Mouse (Mus musculus) left cerebral cortex, postnatal 25 days (tissue): ENCODE results near the gene C1qtnf9. TPM values are rescaled to one million over a fixed set of nuclear protein-coding genes. Genes with fewer than 3 reads are reported as not detected.

Source experiments
- DNase-seq, 2 experiments: peaks; one replicate each; pipeline ENCODE4 v3.0.0; 2022; ENCODE audit warnings: low spot score in 2 of 2, mixed read lengths in 1 of 2
- intact Hi-C: fragments of 180-260 bp; cut with DNase I; formaldehyde crosslinking; loops from one replicate; pipeline ENCODE4 v1.15.1; 2025
- total RNA-seq, 2 experiments: library from RNA; stranded (reverse); gene quantifications; 2 replicates each; pipeline ENCODE4 v1.2.3; 2021

C1qtnf9 gene
- total RNA-seq, 2 experiments from 2014 or later = 0.34 to 0.48 TPM

DNA sequence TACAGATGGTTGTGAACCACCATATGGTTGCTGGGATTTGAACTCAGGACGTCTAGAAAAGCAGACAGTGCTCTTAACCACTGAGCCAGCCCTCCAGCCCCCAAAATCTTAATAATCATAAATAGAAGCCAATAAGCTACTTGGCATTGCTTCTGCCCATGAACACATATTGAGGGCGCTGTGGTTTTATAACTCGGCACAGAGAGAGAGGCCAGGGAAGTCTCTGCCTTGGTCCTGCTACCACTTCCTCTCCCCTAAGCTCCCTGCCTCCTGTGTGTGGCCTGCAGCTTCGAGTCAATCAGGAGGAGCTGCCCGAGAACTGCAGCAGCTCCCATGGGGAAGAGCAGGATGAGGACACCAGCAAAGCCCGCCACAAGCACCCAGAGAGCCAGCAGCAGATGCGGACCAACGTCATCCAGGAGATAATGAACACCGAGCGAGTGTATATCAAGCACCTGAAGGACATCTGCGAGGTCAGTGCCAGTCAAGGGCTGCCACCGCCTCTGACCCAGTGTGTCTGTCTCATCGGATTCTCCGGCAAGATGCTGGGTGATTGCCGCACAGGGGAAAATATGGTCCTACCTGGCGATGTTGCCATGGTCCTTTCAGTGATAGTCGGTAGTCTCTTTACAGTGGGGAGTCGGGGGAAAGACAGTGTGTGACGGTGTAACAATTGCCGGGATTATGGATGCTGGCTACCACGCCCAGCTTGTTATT lies 20.6 kb upstream of the C1qtnf9 start:
- DNase-seq = no peak
- intact Hi-C loops = no loop called here

DNA sequence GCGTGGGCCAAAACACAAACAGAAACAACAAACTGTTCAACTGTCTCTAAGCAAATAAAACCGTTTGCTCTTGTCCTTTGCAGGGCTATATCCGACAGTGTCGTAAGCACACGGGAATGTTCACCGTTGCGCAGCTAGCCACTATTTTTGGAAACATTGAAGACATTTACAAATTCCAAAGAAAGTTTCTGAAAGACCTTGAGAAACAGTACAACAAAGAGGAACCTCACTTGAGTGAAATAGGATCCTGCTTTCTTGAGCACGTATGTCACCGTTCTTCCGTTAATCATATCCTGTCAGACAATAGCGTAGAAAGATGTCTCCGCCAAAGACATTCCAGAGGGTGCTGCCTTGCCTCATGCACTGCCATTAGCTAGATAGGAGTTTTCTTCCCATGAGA lies 18.1 kb upstream of the C1qtnf9 start:
- DNase-seq = no peak
- intact Hi-C loops = no loop called here

- intact Hi-C loops = no loop called here
- no peak for DNase-seq
Observed at GRCm38 (mm10) chr14:60751581-60751980, 16.4 kb upstream of the C1qtnf9 start.

DNA sequence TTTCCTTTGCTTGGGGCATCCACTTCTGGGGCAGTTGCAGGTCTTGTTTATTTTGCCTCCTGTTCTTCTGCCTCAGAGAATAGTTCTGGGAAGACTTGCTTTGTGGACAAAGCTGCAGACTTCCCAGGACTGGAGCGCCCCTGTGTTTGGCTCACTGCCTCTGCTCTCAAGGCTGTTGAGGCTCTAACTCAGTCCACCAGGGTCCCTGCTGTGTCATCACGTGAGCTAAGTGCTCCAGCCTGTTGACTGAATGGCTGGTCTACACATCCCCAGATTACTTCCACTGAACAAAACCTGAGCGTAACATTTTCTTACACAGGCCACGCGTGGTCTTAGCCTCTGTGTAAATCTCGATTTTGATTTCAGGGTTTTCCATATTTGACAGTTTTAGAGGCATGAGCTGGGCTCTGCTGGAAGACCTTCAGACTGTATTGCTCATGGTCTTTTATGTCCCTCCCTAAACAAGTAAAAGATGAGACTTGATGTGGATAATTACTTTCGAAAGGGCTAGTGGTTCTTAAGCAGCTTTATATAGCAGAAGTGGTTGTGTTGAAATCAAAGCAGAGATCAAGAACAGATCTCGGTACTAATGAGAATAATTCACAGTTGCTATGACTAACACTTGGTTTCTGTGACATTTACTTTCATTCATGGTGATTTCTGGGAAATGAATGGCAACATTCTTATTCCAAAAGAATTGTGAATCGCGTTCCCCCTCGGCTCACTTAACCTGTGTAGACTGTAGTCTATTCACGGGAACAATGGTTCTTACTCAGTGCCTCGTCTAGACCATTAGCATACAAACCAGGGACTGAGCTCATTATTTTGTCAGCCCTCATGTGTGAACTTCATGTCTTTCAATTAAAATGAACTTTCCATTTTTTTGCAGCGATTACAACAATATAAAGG lies 14.8 kb upstream of the C1qtnf9 start:
- intact Hi-C loops = no loop called here
- no peak for DNase-seq

DNA sequence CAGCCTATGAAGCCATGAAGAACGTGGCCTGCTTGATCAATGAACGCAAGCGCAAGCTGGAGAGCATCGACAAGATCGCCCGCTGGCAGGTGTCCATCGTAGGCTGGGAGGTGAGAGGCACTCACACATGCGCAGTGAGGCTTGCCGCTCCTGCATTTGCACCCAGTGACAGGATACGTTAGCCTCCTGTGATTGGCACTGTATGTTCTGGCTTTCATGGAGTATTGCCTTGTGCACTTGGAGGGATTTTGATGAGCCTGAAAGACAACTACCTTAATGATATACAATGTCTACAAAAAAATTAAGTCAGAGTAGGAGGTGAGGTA lies 14.2 kb upstream of the C1qtnf9 start:
- intact Hi-C loops = no loop called here
- no peak for DNase-seq

DNA sequence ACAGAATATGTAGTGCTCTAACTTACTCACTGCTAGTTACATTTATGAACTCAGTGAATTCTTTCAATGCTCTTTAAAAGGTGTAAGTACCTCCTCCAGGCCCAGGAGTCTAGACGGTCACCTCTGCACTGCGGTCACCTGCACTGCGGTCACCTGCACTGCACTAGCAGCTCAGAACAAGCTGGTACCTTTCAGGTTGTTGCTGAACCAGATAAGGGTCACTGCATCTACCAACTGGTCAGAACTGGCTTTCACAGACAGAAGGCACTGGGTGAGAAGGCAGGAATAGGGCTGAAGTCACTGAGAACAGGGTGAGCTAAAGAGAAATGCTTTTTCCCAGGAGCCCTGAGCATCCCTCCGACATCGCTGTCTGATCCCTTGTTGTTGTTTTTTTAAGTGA lies 13.3 kb upstream of the C1qtnf9 start:
- no peak for DNase-seq
- intact Hi-C loops = no loop called here

- no peak for DNase-seq
- intact Hi-C loops = no loop called here
Observed at GRCm38 (mm10) chr14:60756271-60756670, 11.7 kb upstream of the C1qtnf9 start.

DNA sequence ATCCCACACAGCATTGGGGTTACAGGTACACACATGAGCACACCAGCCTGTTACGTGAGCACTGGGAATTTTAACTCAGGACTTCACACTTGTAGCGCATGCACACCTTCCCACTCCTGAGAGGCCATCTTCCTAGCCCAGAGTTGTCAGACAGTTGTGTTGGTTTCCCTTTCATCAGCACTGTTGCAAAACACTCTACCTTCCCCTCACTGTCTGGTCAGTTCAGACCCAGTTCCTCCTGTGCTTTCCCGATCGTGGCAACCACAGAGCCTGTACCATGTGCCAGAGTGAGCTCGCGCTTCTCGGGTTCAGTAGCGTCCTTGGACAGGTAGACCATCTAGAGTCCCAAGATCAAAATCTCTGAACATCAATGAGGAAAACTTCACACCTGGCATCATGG lies 10.7 kb upstream of the C1qtnf9 start:
- intact Hi-C loops = no loop called here
- peak in 1 of 2 experiments; percentile 39 for DNase-seq

DNA sequence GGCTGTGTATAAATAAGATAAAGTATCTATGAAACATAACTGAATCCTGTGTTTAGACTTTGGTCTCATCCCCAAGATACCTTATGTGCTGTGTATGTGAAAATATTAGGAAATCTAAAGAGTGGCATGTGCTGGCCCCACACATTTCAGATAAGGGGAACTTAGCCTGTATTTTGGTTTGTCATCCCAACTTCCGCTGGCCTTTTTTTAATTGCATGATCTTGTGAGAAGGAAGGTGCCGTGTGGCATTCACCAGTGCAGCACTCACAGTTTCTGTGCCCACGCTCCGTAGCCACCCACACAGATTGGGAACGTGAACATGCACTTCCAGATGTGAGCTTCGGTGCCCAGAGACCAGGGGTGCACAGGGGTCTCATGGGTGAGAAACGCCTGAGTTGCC lies 10.2 kb upstream of the C1qtnf9 start:
- intact Hi-C loops = no loop called here
- no peak for DNase-seq

- DNase-seq = no peak
- intact Hi-C loops = no loop called here
Observed at GRCm38 (mm10) chr14:60759097-60759496, 8.8 kb upstream of the C1qtnf9 start.

DNA sequence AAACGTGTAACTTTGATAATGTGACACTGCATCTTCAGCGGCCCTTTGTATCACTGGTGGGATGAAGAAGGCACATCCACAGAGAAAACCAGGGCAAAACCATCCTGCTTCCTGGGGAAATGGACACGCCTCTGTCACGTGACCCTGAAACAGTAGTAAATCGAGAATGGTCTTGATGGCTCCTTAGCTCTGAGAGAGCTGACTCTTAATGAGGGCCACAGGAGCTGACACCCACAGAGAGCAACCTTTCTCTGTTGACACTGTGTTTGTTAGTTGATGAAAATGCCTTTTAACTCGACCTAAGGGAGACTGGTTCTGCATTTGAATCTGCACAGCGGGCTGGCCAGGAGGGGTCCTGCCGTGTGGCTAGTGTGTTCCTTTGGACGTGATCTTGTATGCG lies 6.1 kb upstream of the C1qtnf9 start:
- DNase-seq = no peak
- intact Hi-C loops = no loop called here

DNA sequence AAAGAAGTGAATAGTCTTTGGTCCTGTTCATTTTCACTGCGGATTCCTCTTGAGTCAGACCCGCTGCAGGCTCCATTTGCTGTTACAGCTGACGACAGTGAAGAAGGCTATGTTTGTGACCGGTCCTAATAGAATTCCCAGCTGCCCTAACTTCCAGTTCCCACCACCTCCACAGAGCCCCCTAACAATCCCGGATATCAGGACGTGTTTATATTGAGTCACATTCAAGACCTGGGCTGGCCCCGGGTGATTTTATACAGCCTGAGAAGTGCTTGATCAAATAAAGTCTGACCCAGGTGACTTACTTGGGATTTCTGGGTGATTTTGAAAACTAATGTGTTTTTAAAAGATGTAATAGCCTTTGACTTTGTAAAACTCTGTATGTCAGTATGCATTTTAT lies 5.2 kb upstream of the C1qtnf9 start:
- no peak for DNase-seq
- intact Hi-C loops = no loop called here

DNA sequence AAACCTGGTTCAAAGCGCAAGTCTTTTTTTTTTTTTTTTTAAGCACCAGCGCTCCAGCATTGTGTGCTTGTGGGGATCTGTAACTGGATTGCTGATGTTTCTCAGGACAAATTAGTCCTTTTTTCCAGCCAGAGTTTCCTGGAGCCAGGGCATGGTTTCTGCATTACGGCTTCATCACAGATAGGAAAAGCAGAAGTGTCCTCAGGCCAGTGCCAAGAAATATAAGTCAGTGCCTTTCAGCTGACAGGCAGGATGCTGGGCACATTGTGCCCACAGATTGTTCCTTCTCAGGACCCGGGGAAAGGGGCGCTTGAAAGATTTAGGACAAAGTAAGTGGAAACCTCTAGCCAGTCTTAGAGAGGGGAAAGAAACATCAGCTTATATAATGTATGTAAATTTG lies 4.2 kb upstream of the C1qtnf9 start:
- no peak for DNase-seq
- intact Hi-C loops = no loop called here

DNA sequence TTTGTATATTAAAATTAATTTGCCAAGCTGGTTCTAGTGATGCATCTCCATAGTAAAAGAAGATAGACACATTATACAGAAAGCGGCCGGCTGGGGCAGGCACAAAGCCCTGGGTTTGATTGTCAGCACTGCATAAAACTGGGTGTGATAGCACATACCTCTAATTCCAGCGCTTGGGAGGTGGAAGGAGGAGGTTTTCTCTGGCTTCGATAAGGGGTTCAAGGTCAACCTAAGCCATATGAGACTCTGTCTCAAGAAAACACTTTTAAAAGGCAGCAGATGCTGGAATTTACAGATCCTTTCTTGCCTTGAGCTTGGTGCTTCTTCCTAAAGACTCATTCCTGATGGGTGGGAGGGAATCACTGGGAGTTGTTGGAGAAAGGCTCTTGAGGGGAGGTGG lies 3.4 kb upstream of the C1qtnf9 start:
- DNase-seq = no peak
- intact Hi-C loops = no loop called here

GRCm38 (mm10) chr14:60765025-60765424 lies 2.9 kb upstream of the C1qtnf9 start:
- intact Hi-C loops = loop anchor here (5.0 kb wide), 1 partner anchor 253 kb away; no protein-coding TSS in a partner anchor
- DNase-seq = no peak

- intact Hi-C loops = loop anchor here (5.0 kb wide), 1 partner anchor 257 kb away; no protein-coding TSS in a partner anchor
Observed at GRCm38 (mm10) chr14:60769340-60769739, 1.4 kb downstream of the C1qtnf9 start.

DNA sequence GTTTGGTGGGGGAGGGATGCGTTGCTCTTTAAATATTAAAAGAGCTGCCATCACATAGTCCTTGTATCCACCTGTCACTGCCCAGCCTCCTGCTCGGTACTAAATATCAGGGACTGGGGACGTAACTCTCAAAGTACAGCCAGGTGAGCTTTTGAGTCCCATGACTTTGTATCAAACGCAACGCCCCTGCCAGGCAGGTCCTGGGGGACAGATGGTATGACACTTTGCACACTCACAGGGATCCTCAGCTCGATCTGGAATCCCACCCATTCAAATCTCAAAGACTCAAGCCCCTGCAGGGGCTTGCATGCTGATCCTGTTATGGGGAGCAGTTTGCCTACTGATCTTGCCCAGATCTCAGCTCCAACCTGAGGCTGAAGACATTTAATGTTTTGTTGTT lies 2.7 kb downstream of the C1qtnf9 start:
- intact Hi-C loops = loop anchor here (2.0 kb wide), 1 partner anchor 60 kb away; no protein-coding TSS in a partner anchor
- DNase-seq = no peak

More at GRCm38 (mm10) chr14:60769340-60769739, 1.4 kb downstream of the C1qtnf9 start:
- no peak for DNase-seq

DNA sequence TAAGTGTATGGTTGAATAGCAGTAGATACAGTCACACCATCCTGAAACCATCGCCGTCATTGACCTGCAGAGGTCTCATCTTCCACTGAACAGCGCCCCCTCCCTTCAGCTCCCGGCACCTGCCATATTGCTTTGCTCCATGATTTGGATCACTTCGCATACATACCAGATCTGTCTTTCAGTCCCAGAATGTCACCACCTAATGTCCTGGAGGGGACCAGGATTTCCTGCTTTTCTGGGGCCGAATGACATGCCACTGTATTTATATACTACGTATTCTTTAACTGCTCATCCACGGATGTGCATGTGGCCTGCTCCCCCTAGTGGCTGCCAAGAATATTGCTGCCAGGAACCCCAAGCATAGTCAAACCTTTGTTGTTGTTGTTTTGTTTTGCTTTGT lies 3.1 kb downstream of the C1qtnf9 start:
- intact Hi-C loops = loop anchor here (2.0 kb wide), 1 partner anchor 60 kb away; no protein-coding TSS in a partner anchor
- peak; percentile 76 for DNase-seq

- intact Hi-C loops = no loop called here
- no peak for DNase-seq
Observed at GRCm38 (mm10) chr14:60773476-60773875, 5.5 kb downstream of the C1qtnf9 start.

GRCm38 (mm10) chr14:60776521-60776920 lies 8.6 kb downstream of the C1qtnf9 start:
- intact Hi-C loops = no loop called here
- peak in 1 of 2 experiments; percentile 43 for DNase-seq

GRCm38 (mm10) chr14:60777485-60777919 lies 9.6 kb downstream of the C1qtnf9 start:
- intact Hi-C loops = no loop called here
- DNase-seq = no peak
